34 mouse cellular contexts compared by ENCODE assay signal in genomic region chr2:32974216-32974615, GRCm38 (mm10).
"Had no signal": no experiment of that assay in that cellular context is flagged by ENCODE, and none has a peak within 500 bp of the region (broad histone marks: within the 10 kb centered on the region; RNA-seq: fewer than 3 reads in every experiment).

No protein-coding gene starts in this region.

- DNase-seq: heart, postnatal 10 days; heart, postnatal 14 days; heart, postnatal 36 days; heart, postnatal 4 days; kidney, adult 11 months; kidney, adult 18-20 months; kidney, adult 2 months; kidney, adult 8-10 months; kidney, adult 9 months; kidney, postnatal 10 days; kidney, postnatal 14 days; kidney, postnatal 25 days; kidney, postnatal 36 days; kidney, postnatal 4 days; layer of hippocampus, adult 9-11 months; layer of hippocampus, postnatal 36 days had no signal

- H3K27me3 ChIP-seq: heart, embryonic 12.5 days; heart, embryonic 13.5 days; heart, embryonic 15.5 days; hindbrain, embryonic 12.5 days; hindbrain, embryonic 13.5 days; hindbrain, embryonic 15.5 days; intestine, embryonic 15.5 days; kidney, embryonic 15.5 days had no signal

- H3K27ac ChIP-seq: heart, embryonic 13.5 days; heart, embryonic 15.5 days; hindbrain, embryonic 10.5 days; hindbrain, embryonic 12.5 days; hindbrain, embryonic 13.5 days; hindbrain, embryonic 14.5 days; hindbrain, embryonic 15.5 days; hindbrain, postnatal 0 days; intestine, embryonic 15.5 days; kidney, postnatal 0 days; layer of hippocampus, adult 2 months; left cerebral cortex, adult 2 months had no signal

- H3K4me3 ChIP-seq: heart, embryonic 12.5 days; heart, embryonic 13.5 days; heart, embryonic 15.5 days; hindbrain, embryonic 10.5 days; hindbrain, embryonic 12.5 days; hindbrain, embryonic 13.5 days; hindbrain, embryonic 15.5 days; intestine, embryonic 15.5 days; kidney, embryonic 15.5 days; layer of hippocampus, adult 2 months; left cerebral cortex, adult 2 months had no signal

- H3K4me1 ChIP-seq: kidney, embryonic 15.5 days had no signal

- ATAC-seq: hindbrain, embryonic 16.5 days; hindbrain, postnatal 0 days; inflammation-experienced regulatory T-cells, adult 6 months; intestine, embryonic 15.5 days; intestine, embryonic 16.5 days; intestine, postnatal 0 days had no signal
